Mouse (Mus musculus) liver, embryonic 15.5 days (tissue): ENCODE measurements around the gene Fam120b. TPM values are rescaled to one million over a fixed set of nuclear protein-coding genes. Genes with fewer than 3 reads are reported as not detected.
"Not testable (repeated sequence)": the region's sequence is repeated elsewhere in the genome, so short reads cannot be mapped to it uniquely, and the experiment has no call there.

Experiments
- ATAC-seq: fragments of 200-750 bp; cut with Nextera tagmentation; 2 replicates; pipeline ENCODE4 v1.8.0; 2017; ENCODE audit warnings: moderate number of reproducible peaks, mild to moderate bottlenecking, moderate library complexity; ENCODE audit not compliant: insufficient read depth
- H3K27ac ChIP-seq: fragments of 300-500 bp; sonication (generic); replicated peaks from 2 replicates; pipeline ENCODE4 v1.5.1; 2015; ENCODE audit warnings: mild to moderate bottlenecking, inconsistent platforms
- H3K27me3 ChIP-seq: fragments of 300-500 bp; sonication (generic); 2 replicates; pipeline ENCODE4 v1.6.1; 2015; ENCODE audit warnings: mild to moderate bottlenecking, inconsistent platforms
- H3K36me3 ChIP-seq: fragments of 300-500 bp; sonication (generic); replicated peaks from 2 replicates; pipeline ENCODE4 v1.6.1; 2015; ENCODE audit warnings: moderate library complexity, mild to moderate bottlenecking, inconsistent platforms
- H3K4me1 ChIP-seq: fragments of 300-500 bp; sonication (generic); replicated peaks from 2 replicates; pipeline ENCODE4 v1.6.1; 2015; ENCODE audit warnings: inconsistent platforms
- H3K4me2 ChIP-seq: fragments of 300-500 bp; sonication (generic); 2 replicates; pipeline ENCODE4 v1.6.1; 2015; ENCODE audit warnings: moderate library complexity, mild to moderate bottlenecking, inconsistent platforms
- H3K4me3 ChIP-seq: fragments of 300-500 bp; sonication (generic); replicated peaks from 2 replicates; pipeline ENCODE4 v1.5.1; 2015; ENCODE audit warnings: mild to moderate bottlenecking, inconsistent platforms
- H3K9ac ChIP-seq: fragments of 300-500 bp; sonication (generic); 2 replicates; pipeline ENCODE4 v1.6.1; 2015; ENCODE audit warnings: moderate library complexity, mild to moderate bottlenecking, inconsistent platforms
- H3K9me3 ChIP-seq: fragments of 300-500 bp; sonication (generic); replicated peaks from 2 replicates; pipeline ENCODE4 v1.6.1; 2016; ENCODE audit warnings: inconsistent platforms
- WGBS: fragments of 180-500 bp; shearing (Covaris S2); methylation state at CpG from one replicate; pipeline ENCODE4 v1.1.7; 2015; ENCODE audit warnings: mixed read lengths; ENCODE audit not compliant: insufficient replicate concordance; 5-methylcytosine and 5-hydroxymethylcytosine counted together
- polyA plus RNA-seq: library from polyadenylated mRNA; unstranded; fragments of >200 nt; fragmentation: Nextera tagmentation; extraction: Ambion mirVana; gene quantifications from 2 replicates; pipeline ENCODE4 v1.2.1, GENCODE M21; 2015

Gene Fam120b
- polyA plus RNA-seq, 1 experiment from 2014 or later, result 6.5 TPM

- Histone ChIP-seq H3K27me3 (no peaks in the 10 kb centered on the region), H3K36me3 (peaks cover 12% of the 10 kb centered on the region), H3K27ac (no peak overlapping the region), H3K4me2 (no peak overlapping the region), H3K4me1 (peaks cover 13% of the 10 kb centered on the region), H3K4me3 (no peak overlapping the region), H3K9ac (no peak overlapping the region), H3K9me3 (no peaks in the 10 kb centered on the region)
- WGBS, result 68% methylated on average over 4 of the region's 4 CpGs
- no peak for ATAC-seq
Measured at GRCm38 (mm10) chr17:15431551-15431950, 35.5 kb downstream of the Fam120b start.

- Histone ChIP-seq H3K4me3 (no peak overlapping the region), H3K27ac (no peak overlapping the region), H3K27me3 (no peaks in the 10 kb centered on the region), H3K36me3 (peaks cover 12% of the 10 kb centered on the region), H3K4me1 (peaks cover 13% of the 10 kb centered on the region), H3K9ac (no peak overlapping the region), H3K9me3 (no peaks in the 10 kb centered on the region), H3K4me2 (no peak overlapping the region)
- ATAC-seq, result no peak
- WGBS, result 69% methylated on average over 3 of the region's 3 CpGs
Measured at GRCm38 (mm10) chr17:15432036-15432435, 36.0 kb downstream of the Fam120b start.

GRCm38 (mm10) chr17:15434748-15435147 is 38.7 kb downstream of the Fam120b start:
- 34% methylated on average over 3 of the region's 3 CpGs for WGBS
- H3K4me1 ChIP-seq, result peaks cover 14% of the 10 kb centered on the region
- H3K27me3 ChIP-seq, result no peaks in the 10 kb centered on the region
- peak overlapping the region; percentile 55 for H3K27ac ChIP-seq
- peak; percentile 60; the same call in 1 of the 2 replicates for ATAC-seq
- no peaks in the 10 kb centered on the region for H3K9me3 ChIP-seq
- H3K4me2 ChIP-seq, result no peak overlapping the region
- peaks cover 12% of the 10 kb centered on the region for H3K36me3 ChIP-seq
- no peak overlapping the region for H3K9ac ChIP-seq
- no peak overlapping the region for H3K4me3 ChIP-seq

GRCm38 (mm10) chr17:15440067-15440462 is 44.1 kb downstream of the Fam120b start:
- no peak for ATAC-seq
- 40% methylated on average over 8 of the region's 8 CpGs for WGBS
- peaks cover 16% of the 10 kb centered on the region; the same call in 1 of the 2 replicates for H3K4me1 ChIP-seq
- no peak overlapping the region for H3K4me3 ChIP-seq
- H3K9ac ChIP-seq, result no peak overlapping the region
- H3K4me2 ChIP-seq, result no peak overlapping the region
- H3K36me3 ChIP-seq, result no peaks in the 10 kb centered on the region
- no peaks in the 10 kb centered on the region for H3K27me3 ChIP-seq
- no peak overlapping the region for H3K27ac ChIP-seq
- H3K9me3 ChIP-seq, result no peaks in the 10 kb centered on the region

- H3K27ac ChIP-seq, result no peak overlapping the region
- no peak overlapping the region; the same call in 1 of the 2 replicates for H3K4me2 ChIP-seq
Measured at GRCm38 (mm10) chr17:15440463-15441121, 44.6 kb downstream of the Fam120b start.

GRCm38 (mm10) chr17:15445421-15445820 is 49.4 kb downstream of the Fam120b start:
- no peak overlapping the region for H3K4me2 ChIP-seq
- no peak overlapping the region for H3K27ac ChIP-seq
- peaks cover 9% of the 10 kb centered on the region; the same call in 1 of the 2 replicates for H3K4me1 ChIP-seq
- WGBS, result 61% methylated on average over 3 of the region's 3 CpGs
- no peak overlapping the region for H3K9ac ChIP-seq
- H3K9me3 ChIP-seq, result no peaks in the 10 kb centered on the region
- no peak overlapping the region for H3K4me3 ChIP-seq
- no peak for ATAC-seq
- H3K27me3 ChIP-seq, result no peaks in the 10 kb centered on the region
- no peaks in the 10 kb centered on the region for H3K36me3 ChIP-seq

More at GRCm38 (mm10) chr17:15440463-15441121, 44.6 kb downstream of the Fam120b start:
- peak; percentile 49 for ATAC-seq
- 20% methylated on average over 11 of the region's 11 CpGs for WGBS
- H3K9ac ChIP-seq, result no peak overlapping the region
- no peaks in the 10 kb centered on the region for H3K36me3 ChIP-seq
- H3K9me3 ChIP-seq, result no peaks in the 10 kb centered on the region
- H3K4me1 ChIP-seq, result peaks cover 16% of the 10 kb centered on the region; the same call in 1 of the 2 replicates
- H3K27me3 ChIP-seq, result no peaks in the 10 kb centered on the region
- no peak overlapping the region for H3K4me3 ChIP-seq

- Histone ChIP-seq H3K27ac (no peak overlapping the region), H3K4me3 (no peak overlapping the region), H3K9me3 (no peaks in the 10 kb centered on the region), H3K4me2 (no peak overlapping the region), H3K9ac (no peak overlapping the region), H3K4me1 (no peaks in the 10 kb centered on the region), H3K27me3 (no peaks in the 10 kb centered on the region), H3K36me3 (no peaks in the 10 kb centered on the region)
- ATAC-seq, result no peak
- 60% methylated on average over 5 of the region's 5 CpGs for WGBS
Measured at GRCm38 (mm10) chr17:15447831-15448230, 51.8 kb downstream of the Fam120b start.

- H3K27me3 ChIP-seq, H3K4me2 ChIP-seq, H3K36me3 ChIP-seq, H3K4me1 ChIP-seq, H3K9ac ChIP-seq, H3K4me3 ChIP-seq, H3K9me3 ChIP-seq, ATAC-seq, H3K27ac ChIP-seq: not testable (repeated sequence)
- WGBS, result 47% methylated on average over 6 of the region's 6 CpGs
Measured at GRCm38 (mm10) chr17:15449144-15449543, 53.1 kb downstream of the Fam120b start.

- no peaks in the 10 kb centered on the region for H3K27me3 ChIP-seq
- 60% methylated on average over 3 of the region's 3 CpGs for WGBS
- H3K4me2 ChIP-seq, result no peak overlapping the region
- no peak overlapping the region for H3K4me3 ChIP-seq
- no peak overlapping the region for H3K9ac ChIP-seq
- H3K27ac ChIP-seq, result no peak overlapping the region
- H3K9me3 ChIP-seq, result no peaks in the 10 kb centered on the region
- no peaks in the 10 kb centered on the region for H3K36me3 ChIP-seq
- no peak for ATAC-seq
- no peaks in the 10 kb centered on the region for H3K4me1 ChIP-seq
Measured at GRCm38 (mm10) chr17:15449606-15450005, 53.6 kb downstream of the Fam120b start.

GRCm38 (mm10) chr17:15455203-15455602 is 59.2 kb downstream of the Fam120b start:
- ATAC-seq, result no peak
- Histone ChIP-seq H3K4me1 (no peaks in the 10 kb centered on the region), H3K9ac (no peak overlapping the region), H3K4me3 (no peak overlapping the region), H3K27ac (no peak overlapping the region), H3K9me3 (no peaks in the 10 kb centered on the region), H3K36me3 (no peaks in the 10 kb centered on the region), H3K4me2 (no peak overlapping the region), H3K27me3 (no peaks in the 10 kb centered on the region)
- 62% methylated on average over 4 of the region's 4 CpGs for WGBS

GRCm38 (mm10) chr17:15456595-15456994 is 60.6 kb downstream of the Fam120b start:
- no peak overlapping the region for H3K9ac ChIP-seq
- H3K4me2 ChIP-seq, result no peak overlapping the region
- no peaks in the 10 kb centered on the region for H3K4me1 ChIP-seq
- ATAC-seq, result peak; percentile 22; the same call in 1 of the 2 replicates
- H3K36me3 ChIP-seq, result no peaks in the 10 kb centered on the region
- no peaks in the 10 kb centered on the region for H3K27me3 ChIP-seq
- no peak overlapping the region for H3K27ac ChIP-seq
- 62% methylated on average over 2 of the region's 2 CpGs for WGBS
- no peaks in the 10 kb centered on the region for H3K9me3 ChIP-seq
- no peak overlapping the region for H3K4me3 ChIP-seq

GRCm38 (mm10) chr17:15459761-15460160 is 63.8 kb downstream of the Fam120b start:
- Histone ChIP-seq H3K27me3 (no peaks in the 10 kb centered on the region), H3K9me3 (no peaks in the 10 kb centered on the region), H3K9ac (no peak overlapping the region), H3K4me1 (no peaks in the 10 kb centered on the region), H3K4me2 (no peak overlapping the region), H3K4me3 (no peak overlapping the region), H3K27ac (no peak overlapping the region), H3K36me3 (no peaks in the 10 kb centered on the region)
- no peak for ATAC-seq
- 77% methylated on average over 4 of the region's 4 CpGs for WGBS
